Mouse (Mus musculus) neural tube, embryonic 14.5 days (tissue): ENCODE results near the gene Thap8. TPM values are rescaled to one million over a fixed set of nuclear protein-coding genes. Genes with fewer than 3 reads are reported as not detected.

Experiments
- ATAC-seq: fragments of 200-750 bp; cut with Nextera tagmentation; 2 replicates; pipeline ENCODE4 v1.8.0; 2017; ENCODE audit warnings: low read depth, mild to moderate bottlenecking, moderate TSS enrichment, moderate library complexity
- H3K27ac ChIP-seq: fragments of 300-500 bp; sonication (generic); 2 replicates; pipeline ENCODE4 v1.5.1; 2014; ENCODE audit warnings: low read depth, mild to moderate bottlenecking, control low read depth, low read length, moderate library complexity, mixed read lengths
- H3K27me3 ChIP-seq: fragments of 300-500 bp; sonication (generic); 2 replicates; pipeline ENCODE4 v1.6.1; 2014; ENCODE audit warnings: low read length; ENCODE audit not compliant: control insufficient read depth, insufficient read depth
- H3K36me3 ChIP-seq: fragments of 300-500 bp; sonication (generic); 2 replicates; pipeline ENCODE4 v1.6.1; 2014; ENCODE audit warnings: low read length, mixed read lengths; ENCODE audit not compliant: control insufficient read depth, insufficient read depth
- H3K4me1 ChIP-seq: fragments of 300-500 bp; sonication (generic); 2 replicates; pipeline ENCODE4 v1.6.1; 2014; ENCODE audit warnings: low read length; ENCODE audit not compliant: control insufficient read depth, insufficient read depth
- H3K4me2 ChIP-seq: fragments of 300-500 bp; sonication (generic); 2 replicates; pipeline ENCODE4 v1.6.1; 2014; ENCODE audit warnings: mild to moderate bottlenecking, low read depth, low read length, control low read depth
- H3K4me3 ChIP-seq: fragments of 300-500 bp; sonication (generic); 2 replicates; pipeline ENCODE4 v1.5.1; 2014; ENCODE audit warnings: low read depth, low read length, control low read depth, mixed read lengths
- H3K9ac ChIP-seq: fragments of 300-500 bp; sonication (generic); replicated peaks from 2 replicates; pipeline ENCODE4 v1.6.1; 2014; ENCODE audit warnings: low read depth, mild to moderate bottlenecking, control low read depth, low read length, mixed read lengths
- H3K9me3 ChIP-seq: fragments of 300-500 bp; sonication (generic); 2 replicates; pipeline ENCODE4 v1.6.1; 2016; ENCODE audit warnings: low read length; ENCODE audit not compliant: control insufficient read depth
- WGBS: fragments of 180-500 bp; shearing (Covaris S2); extraction: QIAGEN DNeasy Blood & Tissue Kit; methylation state at CpG from one replicate; pipeline ENCODE4 v1.1.7; 2014; 5-methylcytosine and 5-hydroxymethylcytosine counted together
- polyA plus RNA-seq: library from polyadenylated mRNA; unstranded; fragments of >200 nt; fragmentation: Nextera tagmentation; extraction: Ambion mirVana; gene quantifications from 2 replicates; pipeline ENCODE4 v1.2.1, GENCODE M21; 2014

Thap8 gene
- polyA plus RNA-seq, result 0.99 and 1.0 TPM in 2 replicates

- H3K27ac ChIP-seq, result peak within 1 kb of the TSS; percentile 88
- H3K9ac ChIP-seq, result peak within 1 kb of the TSS; percentile 37
- no peaks in the 10 kb centered on the region for H3K9me3 ChIP-seq
- ATAC-seq, result peak; percentile 96
- peak within 1 kb of the TSS; percentile 72 for H3K4me2 ChIP-seq
- H3K36me3 ChIP-seq, result no peaks in the 10 kb centered on the region
- no peaks in the 10 kb centered on the region for H3K27me3 ChIP-seq
- peak within 1 kb of the TSS; percentile 64 for H3K4me3 ChIP-seq
- H3K4me1 ChIP-seq, result 0 out of 2 replicates have a peak, but pooled peaks cover 3% of the 10 kb centered on the region
- WGBS, result 0% methylated on average over 47 of the region's 49 CpGs
Measured at GRCm38 (mm10) chr7:30279951-30280669, at the start of gene Thap8, which contains the start of gene Wdr62. Thap8 (plus strand) TSS chr7:30280094. Wdr62 (minus strand) TSS chr7:30280419.

GRCm38 (mm10) chr7:30231328-30231668 lies 48.6 kb upstream of the Thap8 start:
- peak overlapping the region; percentile 68 for H3K4me3 ChIP-seq
- ATAC-seq, result no peak; the same call in none of the 2 replicates
- H3K36me3 ChIP-seq, result peaks cover 17% of the 10 kb centered on the region

GRCm38 (mm10) chr7:30231669-30232454 lies 48.0 kb upstream of the Thap8 start, which contains the start of the genes Polr2i and Tbcb:
Polr2i (plus strand) TSS chr7:30231948.
Tbcb (minus strand) TSS chr7:30232272.
- peak within 1 kb of the TSS; percentile 68 for H3K4me3 ChIP-seq
- H3K9ac ChIP-seq, result peak within 1 kb of the TSS; percentile 75
- no peaks in the 10 kb centered on the region for H3K9me3 ChIP-seq
- no peaks in the 10 kb centered on the region for H3K27me3 ChIP-seq
- peaks cover 11% of the 10 kb centered on the region for H3K36me3 ChIP-seq
- ATAC-seq, result peak; percentile 95
- H3K27ac ChIP-seq, result peak within 1 kb of the TSS; percentile 96
- peak within 1 kb of the TSS; percentile 74 for H3K4me2 ChIP-seq
- under 1% methylated on average over 67 of the region's 67 CpGs for WGBS
- peaks cover 16% of the 10 kb centered on the region for H3K4me1 ChIP-seq

More at GRCm38 (mm10) chr7:30231328-30231668, 48.6 kb upstream of the Thap8 start:
- Histone ChIP-seq H3K4me1 (peaks cover 16% of the 10 kb centered on the region), H3K27me3 (no peaks in the 10 kb centered on the region), H3K9ac (peak overlapping the region; percentile 58), H3K9me3 (no peaks in the 10 kb centered on the region), H3K4me2 (peak overlapping the region; percentile 74), H3K27ac (peak overlapping the region; percentile 96)
- WGBS, result 0% methylated on average over 16 of the region's 16 CpGs

- peak; percentile 20 for ATAC-seq
- Histone ChIP-seq H3K27me3 (no peaks in the 10 kb centered on the region), H3K9me3 (no peaks in the 10 kb centered on the region), H3K27ac (peak overlapping the region; percentile 96), H3K4me2 (peak overlapping the region; percentile 60), H3K4me1 (peaks cover 16% of the 10 kb centered on the region), H3K9ac (peak overlapping the region; percentile 75), H3K4me3 (peak overlapping the region; percentile 68), H3K36me3 (peaks cover 4% of the 10 kb centered on the region)
- WGBS, result 5% methylated on average over 24 of the region's 24 CpGs
Measured at GRCm38 (mm10) chr7:30232631-30233148, 47.2 kb upstream of the Thap8 start.

- Histone ChIP-seq H3K9ac (no peak overlapping the region), H3K27ac (no peak overlapping the region)
Measured at GRCm38 (mm10) chr7:30233387-30233786, 46.5 kb upstream of the Thap8 start.

GRCm38 (mm10) chr7:30234276-30234858 lies 45.5 kb upstream of the Thap8 start:
- 93% methylated on average over 15 of the region's 15 CpGs for WGBS
- H3K4me3 ChIP-seq, result no peak overlapping the region
- no peak for ATAC-seq
- no peak overlapping the region for H3K9ac ChIP-seq
- peaks cover 16% of the 10 kb centered on the region for H3K4me1 ChIP-seq
- no peaks in the 10 kb centered on the region; the same call in 1 of the 2 replicates for H3K36me3 ChIP-seq
- H3K27ac ChIP-seq, result no peak overlapping the region
- H3K4me2 ChIP-seq, result no peak overlapping the region
- H3K27me3 ChIP-seq, result no peaks in the 10 kb centered on the region
- no peaks in the 10 kb centered on the region for H3K9me3 ChIP-seq

More at GRCm38 (mm10) chr7:30233387-30233786, 46.5 kb upstream of the Thap8 start:
- Histone ChIP-seq H3K27me3 (no peaks in the 10 kb centered on the region), H3K4me3 (no peak overlapping the region), H3K9me3 (no peaks in the 10 kb centered on the region), H3K4me1 (peaks cover 16% of the 10 kb centered on the region), H3K4me2 (0 out of 2 replicates have a peak overlapping the region, but pooled peaks have one; percentile 60), H3K36me3 (no peaks in the 10 kb centered on the region; the same call in 1 of the 2 replicates)
- no peak for ATAC-seq
- 91% methylated on average over 20 of the region's 20 CpGs for WGBS

- ATAC-seq, result no peak
- Histone ChIP-seq H3K9me3 (no peaks in the 10 kb centered on the region), H3K4me3 (no peak overlapping the region), H3K27me3 (no peaks in the 10 kb centered on the region), H3K36me3 (no peaks in the 10 kb centered on the region), H3K27ac (no peak overlapping the region), H3K9ac (no peak overlapping the region), H3K4me2 (no peak overlapping the region), H3K4me1 (peaks cover 16% of the 10 kb centered on the region)
- WGBS, result 96% methylated on average over 8 of the region's 8 CpGs
Measured at GRCm38 (mm10) chr7:30235091-30235490, 44.8 kb upstream of the Thap8 start.

- H3K9ac ChIP-seq, result no peak within 1 kb of the TSS
- no peak for ATAC-seq
- no peaks in the 10 kb centered on the region for H3K9me3 ChIP-seq
- H3K36me3 ChIP-seq, result no peaks in the 10 kb centered on the region
- 82% methylated on average over 4 of the region's 4 CpGs for WGBS
- peaks cover 14% of the 10 kb centered on the region for H3K4me1 ChIP-seq
- H3K4me3 ChIP-seq, result no peak within 1 kb of the TSS
- no peaks in the 10 kb centered on the region for H3K27me3 ChIP-seq
- no peak within 1 kb of the TSS for H3K27ac ChIP-seq
- no peak within 1 kb of the TSS for H3K4me2 ChIP-seq
Measured at GRCm38 (mm10) chr7:30235625-30236024, 44.3 kb upstream of the Thap8 start, which contains the start of gene Ovol3. Ovol3 (minus strand) TSS chr7:30235725.
